Mouse (Mus musculus) adrenal gland, postnatal 10 days (tissue): ENCODE data around the gene Taok1. TPM values are rescaled to one million over a fixed set of nuclear protein-coding genes. Genes with fewer than 3 reads are reported as not detected.

Experiments used
- DNase-seq: peaks from one replicate; pipeline ENCODE4 v3.0.0; 2021; ENCODE audit warnings: mixed read lengths
- total RNA-seq, 2 experiments: library from RNA; stranded (reverse); gene quantifications; 2 replicates each; pipeline ENCODE4 v1.2.3; 2021

The Taok1 gene
- total RNA-seq, 2 experiments from 2014 or later: 45.4 to 52.4 TPM

GRCm38 (mm10) chr11:77508068-77509021, 99.3 kb downstream of the Taok1 start:
- peak; percentile 94 for DNase-seq

DNA sequence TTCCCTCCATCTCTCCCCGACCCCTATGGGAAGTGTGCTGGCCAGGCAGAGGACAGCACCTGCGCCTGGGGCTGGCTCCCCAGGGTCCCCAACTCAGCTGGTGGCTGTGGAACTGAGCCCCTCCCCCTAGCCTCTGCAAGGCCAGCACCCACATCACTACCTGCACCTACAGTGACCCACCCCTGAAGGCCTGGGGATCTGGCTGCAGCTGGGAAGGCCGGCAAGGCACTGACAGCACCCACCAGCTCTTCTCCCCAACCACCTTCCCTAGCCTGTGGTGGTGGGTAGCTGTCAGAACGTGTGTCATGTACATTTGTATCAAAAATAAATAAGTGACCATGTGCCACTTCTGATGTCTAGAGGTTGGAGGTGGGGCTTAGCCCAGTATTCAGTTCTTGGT, 100.2 kb downstream of the Taok1 start:
- no peak for DNase-seq

DNA sequence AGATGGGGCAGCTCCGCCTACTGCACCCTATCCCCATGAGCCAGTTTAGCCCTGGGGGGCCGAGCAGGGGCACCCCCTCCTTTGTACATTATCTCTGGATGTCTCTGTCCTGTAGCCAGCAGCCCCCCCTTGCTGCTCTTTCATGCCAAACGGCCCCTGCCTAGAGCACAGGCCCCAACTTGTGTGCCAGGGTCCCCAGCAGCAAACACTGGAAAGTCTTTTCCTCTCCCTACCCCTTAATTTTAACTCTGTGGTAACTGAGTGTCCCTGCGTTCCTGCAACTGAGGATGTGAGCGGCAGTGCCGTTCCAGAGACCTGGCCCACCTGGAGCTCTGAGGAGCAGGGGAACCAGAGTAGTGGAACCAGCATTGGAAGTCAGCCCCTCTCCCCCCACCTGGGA, 100.7 kb downstream of the Taok1 start:
- no peak for DNase-seq

DNA sequence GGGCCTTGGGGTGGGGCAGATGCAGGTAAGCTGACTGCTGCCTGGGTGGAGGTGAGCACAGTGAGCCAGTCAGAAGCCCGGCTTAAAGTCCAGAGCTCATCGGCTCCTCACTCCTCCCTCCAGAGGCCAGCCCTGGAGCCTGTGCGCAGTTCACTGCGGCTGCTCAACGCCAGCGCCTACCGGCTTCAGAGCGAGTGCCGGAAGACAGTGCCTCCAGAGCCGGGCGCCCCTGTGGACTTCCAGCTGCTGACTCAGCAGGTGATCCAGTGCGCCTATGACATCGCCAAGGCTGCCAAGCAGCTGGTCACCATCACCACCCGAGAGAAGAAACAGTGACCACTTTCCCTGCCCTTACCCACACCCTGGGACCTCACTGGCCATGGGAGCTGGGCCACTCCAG, 101.3 kb downstream of the Taok1 start:
- no peak for DNase-seq

DNA sequence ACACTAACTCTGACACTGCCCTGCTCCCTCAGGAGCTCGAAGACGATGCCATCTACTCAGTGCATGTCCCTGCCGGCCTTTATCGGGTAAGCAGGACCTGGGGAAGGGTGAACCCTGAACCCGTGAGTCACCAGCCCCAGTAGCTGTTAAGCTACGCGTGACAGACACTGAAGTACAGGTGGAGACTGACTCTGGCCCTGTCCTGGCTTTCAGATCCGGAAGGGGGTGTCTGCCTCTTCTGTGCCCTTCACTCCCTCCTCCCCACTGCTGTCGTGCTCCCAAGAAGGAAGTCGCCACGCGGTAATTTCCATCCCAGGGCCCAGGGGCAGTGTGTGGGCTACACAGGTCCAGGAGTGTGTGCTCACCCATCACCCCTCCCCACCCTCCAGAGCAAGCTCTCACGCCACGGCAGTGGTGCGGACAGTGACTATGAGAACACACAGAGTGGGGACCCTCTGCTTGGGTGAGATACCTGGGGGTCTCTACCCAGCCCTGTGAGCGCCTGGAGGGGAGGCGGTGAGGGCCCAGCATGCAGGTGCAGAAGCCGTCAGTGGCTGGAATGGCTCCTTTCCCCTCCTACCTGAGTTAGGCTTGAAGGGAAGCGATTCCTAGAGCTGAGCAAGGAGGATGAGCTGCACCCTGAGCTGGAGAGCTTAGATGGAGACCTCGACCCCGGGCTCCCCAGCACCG, 102.2 kb downstream of the Taok1 start:
- no peak for DNase-seq

DNA sequence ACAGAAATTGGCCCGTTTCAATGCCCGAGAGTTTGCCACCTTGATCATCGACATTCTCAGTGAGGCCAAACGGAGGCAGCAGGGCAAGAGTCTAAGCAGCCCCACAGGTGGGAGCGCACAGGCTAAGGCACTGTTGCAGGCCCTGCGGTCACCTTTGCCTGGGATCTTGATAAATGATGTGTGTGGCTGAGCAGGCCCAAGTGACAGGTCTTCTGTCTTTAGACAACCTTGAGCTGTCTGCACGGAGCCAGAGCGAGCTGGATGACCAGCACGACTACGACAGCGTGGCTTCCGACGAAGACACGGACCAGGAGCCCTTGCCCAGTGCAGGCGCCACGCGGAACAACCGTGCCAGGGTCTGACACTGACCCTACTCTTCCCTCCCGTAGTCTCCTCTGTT, 103.2 kb downstream of the Taok1 start:
- no peak for DNase-seq

DNA sequence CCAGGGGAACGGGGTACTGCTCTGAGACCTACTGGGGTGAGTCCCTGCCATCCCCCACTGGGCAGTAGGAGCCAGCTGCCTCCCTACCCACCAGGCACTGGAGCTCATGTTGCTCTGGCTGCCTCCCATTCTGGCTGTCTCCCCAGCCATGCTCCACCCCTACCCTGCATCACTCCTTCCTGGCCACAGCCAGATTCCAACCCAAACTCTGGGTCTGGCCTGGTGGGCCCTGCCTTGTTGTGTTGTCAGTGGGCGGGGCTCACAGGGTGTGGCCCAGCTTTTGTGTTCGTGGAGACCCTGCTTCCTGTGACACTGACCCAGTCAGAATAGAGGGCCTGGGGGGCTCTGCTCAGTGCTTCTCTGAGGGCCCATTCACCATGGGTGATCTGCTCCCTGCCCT, 104.1 kb downstream of the Taok1 start:
- DNase-seq: no peak

DNA sequence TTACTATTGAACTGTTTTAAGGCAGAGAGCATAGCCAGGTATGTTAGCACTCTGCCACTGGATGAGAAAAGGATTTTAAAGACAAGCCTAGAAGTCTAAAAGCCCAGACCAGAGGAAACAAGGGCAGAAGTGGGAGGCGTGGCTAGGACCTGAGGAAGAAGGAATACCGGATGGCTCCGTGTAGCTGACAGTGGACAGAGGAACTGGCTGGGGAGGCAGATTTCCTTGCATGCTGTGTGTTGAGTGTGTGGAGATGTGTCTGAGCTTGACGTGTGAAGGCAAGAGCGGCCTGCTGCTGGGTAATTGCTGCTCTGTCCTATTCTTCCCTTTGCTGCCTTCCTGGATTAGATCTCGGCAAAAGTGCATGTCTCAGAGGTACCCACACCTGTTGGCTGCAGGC, 105.1 kb downstream of the Taok1 start:
- DNase-seq: no peak

GRCm38 (mm10) chr11:77501971-77502370, 105.6 kb downstream of the Taok1 start:
- DNase-seq: no peak

GRCm38 (mm10) chr11:77501392-77501791, 106.2 kb downstream of the Taok1 start:
- peak; percentile 84 for DNase-seq

- DNase-seq: no peak
These were observed 107.0 kb downstream of the Taok1 start for GRCm38 (mm10) chr11:77500361-77501325.

GRCm38 (mm10) chr11:77499354-77499753, 108.3 kb downstream of the Taok1 start:
- no peak for DNase-seq

- DNase-seq: no peak
These were observed 109.1 kb downstream of the Taok1 start for GRCm38 (mm10) chr11:77498261-77499139.

GRCm38 (mm10) chr11:77497851-77498250, 109.8 kb downstream of the Taok1 start:
- DNase-seq: no peak

DNA sequence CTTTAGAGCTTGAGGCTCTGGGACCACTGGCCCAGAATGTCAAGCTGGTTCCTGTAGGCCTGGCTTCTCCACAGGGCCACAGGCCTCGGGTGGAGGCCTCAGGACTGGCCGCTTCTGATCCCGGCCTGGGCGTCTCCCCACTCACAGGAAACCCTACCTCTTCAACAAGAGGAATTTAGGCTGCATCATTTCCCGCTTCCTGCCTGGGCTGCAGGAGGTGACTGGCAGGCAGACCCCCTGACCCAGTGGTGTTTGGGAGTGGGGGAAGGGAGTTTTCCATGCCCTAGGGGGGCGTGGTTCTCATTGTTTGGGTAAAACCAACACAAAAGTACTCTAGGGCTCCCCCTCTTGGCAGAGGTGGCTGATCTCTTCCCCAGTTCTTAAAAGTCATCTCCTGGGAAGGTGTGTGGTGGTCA, 110.3 kb downstream of the Taok1 start:
- DNase-seq: peak; percentile 73

DNA sequence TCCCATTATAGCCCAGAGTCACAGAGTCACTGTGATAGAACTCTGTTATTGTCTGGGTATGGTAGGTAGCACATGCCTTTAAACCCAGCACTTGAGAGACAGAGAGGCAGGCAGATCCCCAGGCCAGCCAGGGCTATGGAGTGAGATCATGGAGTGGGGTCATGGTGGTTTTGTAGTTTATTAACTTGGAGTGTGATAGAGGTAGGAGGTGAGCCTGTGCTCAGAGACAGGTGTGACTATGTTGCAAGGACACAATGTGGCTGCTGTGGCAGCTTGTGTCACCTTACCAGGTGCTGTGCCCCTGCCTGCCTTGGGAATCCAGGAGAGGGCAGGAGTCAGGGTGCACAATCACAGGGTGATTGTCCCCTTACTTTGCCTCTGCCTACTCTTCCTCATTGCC, 112.1 kb downstream of the Taok1 start:
- DNase-seq: peak; percentile 1

GRCm38 (mm10) chr11:77494782-77495181, 112.8 kb downstream of the Taok1 start:
- peak; percentile 1 for DNase-seq

DNA sequence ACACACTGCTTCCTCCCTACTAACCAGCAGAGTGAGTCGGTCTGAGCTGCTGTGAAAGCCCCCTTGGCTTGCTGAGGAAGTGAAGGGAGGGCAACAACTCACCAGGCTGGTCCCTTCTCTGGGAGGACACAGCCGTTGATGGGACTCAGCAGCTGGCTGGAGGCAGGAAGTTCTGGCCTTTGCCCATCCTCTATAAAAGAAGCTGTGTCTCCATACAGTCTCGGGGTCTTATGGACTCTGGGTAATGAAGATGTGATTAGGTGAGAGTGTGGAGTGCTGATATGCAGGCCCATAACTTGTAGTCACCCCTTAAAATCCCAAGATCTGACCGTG, 113.3 kb downstream of the Taok1 start:
- DNase-seq: no peak

- peak; percentile 73 for DNase-seq
These were observed 113.9 kb downstream of the Taok1 start, which contains the start of gene Git1 for GRCm38 (mm10) chr11:77493512-77494343. Git1 (plus strand) TSS chr11:77493562.

DNA sequence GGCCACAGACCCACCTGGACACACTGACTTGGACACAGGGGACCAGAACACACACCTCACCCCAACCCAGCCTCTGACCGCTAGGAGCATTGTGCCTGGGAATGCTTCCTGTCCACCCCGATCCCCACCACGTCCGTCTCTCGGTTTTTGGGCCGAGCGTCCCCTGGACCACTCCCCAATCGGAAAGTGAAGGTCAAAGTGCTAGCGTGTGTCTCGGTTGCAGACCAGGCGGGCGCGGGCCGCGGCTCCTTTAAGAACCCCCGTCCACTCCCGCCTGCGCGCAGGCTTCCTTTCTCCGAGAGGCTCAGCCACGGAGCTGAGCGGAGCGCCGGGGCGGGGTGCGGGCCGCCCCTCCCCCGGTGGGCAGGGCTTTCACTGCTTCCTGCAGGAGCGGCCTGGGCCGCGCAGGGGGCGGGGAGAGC, 114.7 kb downstream of the Taok1 start:
- DNase-seq: peak; percentile 98
